Mouse (Mus musculus): Measurements from ENCODE around the gene Sipa1l1.
A peak's percentile ranks its signal among the peaks of the same experiment; 100 is the strongest.

Gene Sipa1l1

DNA sequence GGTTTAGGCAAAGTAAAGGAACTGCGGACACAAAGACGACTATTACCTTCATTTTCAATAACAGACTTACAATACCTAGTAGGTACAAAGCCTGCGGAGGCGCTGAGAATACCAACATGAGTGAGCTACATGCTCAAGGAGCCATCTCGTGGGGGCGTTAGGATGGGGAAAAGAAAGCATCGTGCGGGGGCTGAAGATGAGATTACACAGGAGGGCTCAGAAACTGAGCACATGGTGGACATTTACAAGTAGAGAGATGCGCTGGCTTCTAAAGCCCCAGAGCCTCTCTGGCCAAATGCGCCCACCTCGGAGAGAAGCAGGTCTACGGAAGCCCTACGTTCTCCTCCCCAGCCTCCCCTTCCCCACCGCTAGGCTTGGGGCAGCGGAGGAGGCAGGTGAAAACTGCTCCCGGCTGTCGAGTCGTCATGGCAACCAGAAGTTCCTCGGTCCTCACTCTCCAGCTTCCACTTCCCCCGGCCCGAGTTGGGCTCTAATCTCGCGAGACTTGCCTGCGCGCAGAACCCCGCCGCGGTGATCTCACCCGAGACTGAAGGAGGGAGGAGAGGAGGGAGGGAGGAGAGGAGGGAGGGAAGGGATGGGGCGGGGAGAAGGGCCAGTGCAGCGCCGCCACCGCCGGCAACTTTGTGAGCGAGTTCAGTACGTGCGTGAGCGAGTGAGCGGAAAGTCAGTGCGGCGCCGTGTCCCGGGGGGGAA, at the start of gene Sipa1l1:
Gene Sipa1l1, plus strand, starts transcription at position 501 of the 714 bp plus-strand sequence.
- DNase-seq (ENCODE audit: extremely low spot score) = peak; percentile 97

DNA sequence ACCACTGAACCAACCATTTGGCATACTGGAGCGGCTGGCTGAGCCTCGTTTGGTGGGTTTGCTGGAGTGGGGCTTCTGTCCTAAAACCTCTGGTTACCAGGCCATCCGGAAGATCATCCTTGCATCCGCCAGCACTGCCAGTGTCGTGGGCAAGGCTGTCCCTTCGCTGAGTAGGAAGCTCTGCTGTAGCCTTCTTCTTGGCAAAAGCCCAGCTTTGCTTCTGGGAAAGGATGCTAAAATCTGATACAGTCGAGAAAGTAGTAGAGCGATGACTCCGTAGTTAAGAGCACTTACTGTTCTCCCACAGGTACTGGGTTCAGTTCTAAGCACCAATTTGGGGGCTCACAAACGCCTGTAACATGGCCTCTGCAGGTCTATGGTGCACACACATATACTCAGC, 47.2 kb upstream of the Sipa1l1 start:
- DNase-seq (ENCODE audit: extremely low spot score) = no peak

DNA sequence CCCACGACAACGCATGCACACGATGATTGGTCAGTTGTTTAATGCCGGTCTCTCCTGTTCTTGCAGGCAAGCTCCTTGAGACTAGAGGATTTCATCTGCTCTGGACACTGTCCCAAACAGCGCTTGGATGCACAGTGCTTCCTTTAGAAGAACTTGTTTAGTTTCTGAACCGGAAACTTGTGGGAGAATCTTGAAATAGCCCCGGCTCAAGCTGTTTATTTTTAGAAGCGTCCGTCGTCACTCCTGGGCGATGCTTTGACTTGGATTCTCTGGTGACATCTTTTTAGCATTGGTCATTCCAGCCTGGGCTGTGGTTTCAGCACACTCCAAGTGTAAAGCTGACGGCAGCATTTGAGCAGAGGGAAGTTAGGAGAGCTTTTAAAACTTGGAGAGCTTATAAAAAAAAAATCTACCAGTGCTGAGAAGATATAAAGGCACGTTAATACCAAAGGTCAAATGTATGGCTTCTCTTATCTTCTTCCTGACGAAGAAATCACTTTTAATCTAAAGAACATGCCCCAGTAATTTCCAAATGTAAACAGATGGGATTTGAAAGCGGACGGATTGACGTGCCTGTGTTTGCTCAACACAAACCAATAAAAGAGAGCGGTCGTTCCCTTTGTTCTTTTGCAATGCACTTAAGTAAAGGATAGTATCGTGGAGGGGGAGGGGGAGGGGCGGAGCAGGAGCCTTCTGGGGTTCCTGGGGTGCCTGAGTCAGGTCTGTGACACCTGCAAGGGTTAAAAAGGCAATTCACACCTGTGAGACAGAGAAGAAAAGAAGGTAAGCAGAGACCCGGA, 46.5 kb upstream of the Sipa1l1 start:
- DNase-seq (ENCODE audit: extremely low spot score) = peak; percentile 33

DNA sequence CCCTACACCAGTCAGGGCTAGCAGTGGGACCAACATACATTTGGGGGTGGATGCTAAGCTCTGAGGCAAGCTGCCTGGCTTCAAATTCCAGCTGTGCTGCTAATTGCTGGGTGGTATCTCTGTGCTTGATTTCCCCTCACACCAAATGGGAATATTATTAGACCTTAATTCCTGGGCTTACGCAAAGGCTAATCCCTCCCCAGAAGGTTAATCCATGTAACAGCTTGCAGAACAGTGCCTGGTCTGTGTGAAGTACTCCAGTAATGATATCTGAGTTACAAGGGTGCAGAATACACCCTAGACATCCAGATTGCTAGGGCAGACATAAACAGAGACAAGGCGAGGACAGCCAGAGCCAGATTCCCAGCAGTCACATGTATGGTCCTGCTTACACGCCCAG, 42.3 kb upstream of the Sipa1l1 start:
- no peak for DNase-seq (ENCODE audit: extremely low spot score)

DNA sequence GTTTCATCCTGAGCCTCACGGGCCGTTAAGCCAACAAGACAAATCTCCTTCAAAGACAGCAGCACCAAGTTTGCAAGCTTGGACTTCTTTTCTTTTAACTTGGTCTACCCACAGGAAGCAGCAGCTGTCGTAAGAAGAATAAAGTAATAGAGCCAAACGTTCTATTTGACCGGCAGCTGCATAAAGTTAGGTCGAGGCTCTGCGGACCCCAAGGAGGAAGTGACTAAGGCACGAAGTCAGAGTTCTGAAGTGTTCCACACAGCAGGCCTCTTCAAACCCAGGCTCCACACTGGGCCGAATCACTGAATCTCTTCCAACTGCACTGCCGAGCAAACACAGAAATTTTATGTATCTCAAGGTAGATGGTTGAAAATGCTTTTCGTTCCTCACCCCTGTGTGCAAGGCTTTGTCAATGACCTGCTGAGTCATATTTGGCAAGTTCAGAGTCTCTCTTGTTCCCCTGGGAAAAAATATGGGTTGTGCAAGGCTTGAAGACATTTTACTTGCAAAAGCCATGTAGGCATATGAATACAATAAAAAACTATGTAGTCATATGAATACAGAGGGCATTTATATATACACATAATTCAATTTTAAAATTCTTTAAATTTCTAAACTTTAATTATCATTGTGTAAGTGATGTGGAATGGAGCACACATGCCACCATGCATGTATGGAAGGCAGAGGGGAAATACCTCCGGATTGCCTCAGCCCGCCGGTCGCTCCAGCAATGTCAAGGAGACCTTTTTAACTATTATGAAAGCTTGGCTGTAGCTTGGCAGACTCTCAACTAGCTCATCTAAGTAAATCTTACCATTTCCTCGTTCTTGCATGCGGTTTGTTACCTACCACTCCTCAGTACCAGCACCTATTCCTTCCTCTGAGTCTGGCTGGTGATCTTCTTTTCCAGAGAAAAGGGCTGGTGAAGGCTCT, 29.6 kb upstream of the Sipa1l1 start:
- DNase-seq (ENCODE audit: extremely low spot score) = no peak

DNA sequence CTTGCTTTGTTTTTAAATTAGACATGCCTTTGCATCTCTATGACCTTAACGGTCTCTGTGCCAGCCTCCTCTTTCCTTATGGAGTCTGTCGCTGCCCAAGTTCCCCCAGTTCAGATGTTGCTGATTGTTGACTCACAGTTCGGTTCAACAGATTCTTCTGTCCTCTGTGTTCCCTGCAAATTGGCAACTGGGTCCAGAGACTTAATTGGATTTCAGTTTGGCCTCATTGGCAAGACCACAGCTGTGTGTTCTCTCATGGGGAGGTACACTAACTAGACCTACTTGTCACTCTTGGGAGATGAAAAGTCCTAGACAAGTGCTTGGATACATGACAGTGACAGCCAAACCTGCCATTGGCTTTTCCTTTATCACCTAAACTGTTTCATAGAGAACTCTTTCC, 25.7 kb upstream of the Sipa1l1 start:
- no peak for DNase-seq (ENCODE audit: extremely low spot score)

DNA sequence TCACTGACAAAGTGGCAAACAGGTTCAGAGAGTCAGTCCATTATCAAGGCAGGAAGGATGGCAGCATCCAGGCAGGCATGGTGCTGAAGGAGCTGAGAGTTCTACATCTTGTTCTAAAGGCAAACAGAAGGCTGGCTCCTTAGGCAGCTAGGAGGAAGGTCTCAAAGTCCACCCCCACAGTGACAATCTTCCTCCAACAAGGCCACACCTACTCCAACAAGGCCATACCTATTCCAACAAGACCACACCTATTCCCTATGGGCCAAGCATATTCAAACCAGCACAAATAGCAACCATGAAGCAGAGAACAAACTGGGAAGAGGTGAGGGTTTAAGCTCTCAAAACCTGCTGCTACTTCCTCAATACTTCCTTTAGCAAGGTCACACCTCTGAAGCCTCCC, 23.9 kb upstream of the Sipa1l1 start:
- no peak for DNase-seq (ENCODE audit: extremely low spot score)

DNA sequence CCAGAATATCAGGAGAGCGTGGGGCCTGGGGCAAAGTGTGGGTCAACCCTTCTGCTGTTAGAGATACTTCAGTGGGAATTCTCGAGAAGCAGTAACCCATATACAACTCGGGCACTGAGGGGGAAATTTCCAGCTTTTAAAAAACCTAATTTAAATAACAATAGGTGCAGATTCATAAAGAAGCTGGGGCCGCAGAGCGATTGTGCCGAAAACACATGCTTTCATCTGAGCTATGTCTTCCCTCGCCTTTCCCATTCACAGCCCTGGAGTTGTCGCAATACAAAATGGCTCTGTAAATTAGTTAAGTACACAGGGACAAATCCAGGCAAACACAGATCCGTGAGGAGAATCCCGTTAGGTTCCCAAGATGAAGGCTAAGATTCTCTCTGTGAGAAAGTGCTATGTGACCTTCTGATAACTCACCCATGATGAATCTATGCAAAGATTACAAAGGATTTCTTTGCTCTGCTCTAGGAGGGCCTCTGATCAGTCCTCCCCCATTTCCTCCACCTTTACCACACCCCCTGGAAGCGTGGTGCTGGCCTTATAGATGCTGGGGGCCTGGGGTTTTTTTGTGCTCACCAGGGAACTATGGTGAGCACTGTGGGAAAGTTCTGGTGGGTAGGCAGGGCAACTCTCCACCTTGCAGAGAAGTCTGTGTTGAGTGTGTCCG, 22.0 kb upstream of the Sipa1l1 start:
- DNase-seq (ENCODE audit: extremely low spot score) = no peak

DNA sequence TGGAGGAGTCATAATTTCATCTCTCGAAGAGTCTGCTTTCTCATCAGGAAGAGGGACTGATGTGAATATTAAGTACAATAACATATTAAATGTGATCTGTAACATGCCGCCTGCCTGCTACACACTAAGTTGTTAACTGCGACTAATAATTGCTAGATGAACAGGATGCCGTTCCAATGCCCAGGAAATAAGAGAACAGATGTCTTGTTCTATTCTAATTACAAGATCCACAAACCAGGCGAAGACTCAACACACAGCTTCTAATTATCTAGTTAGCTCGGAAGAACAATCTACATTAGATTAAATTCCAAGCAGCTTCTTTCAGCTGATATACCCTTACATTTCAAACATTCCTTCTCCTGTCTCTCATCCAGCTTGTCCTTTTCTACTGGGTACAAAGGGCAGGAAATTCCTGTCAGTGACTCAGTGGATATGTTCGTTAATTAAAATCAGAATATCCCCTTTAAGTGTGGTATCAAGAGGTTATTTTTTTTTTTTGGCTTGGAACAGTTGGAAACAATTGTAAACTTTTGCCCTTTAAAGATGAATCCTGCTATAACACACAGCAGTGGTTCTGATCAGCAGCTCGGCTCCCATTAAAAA, 20.7 kb upstream of the Sipa1l1 start:
- no peak for DNase-seq (ENCODE audit: extremely low spot score)

DNA sequence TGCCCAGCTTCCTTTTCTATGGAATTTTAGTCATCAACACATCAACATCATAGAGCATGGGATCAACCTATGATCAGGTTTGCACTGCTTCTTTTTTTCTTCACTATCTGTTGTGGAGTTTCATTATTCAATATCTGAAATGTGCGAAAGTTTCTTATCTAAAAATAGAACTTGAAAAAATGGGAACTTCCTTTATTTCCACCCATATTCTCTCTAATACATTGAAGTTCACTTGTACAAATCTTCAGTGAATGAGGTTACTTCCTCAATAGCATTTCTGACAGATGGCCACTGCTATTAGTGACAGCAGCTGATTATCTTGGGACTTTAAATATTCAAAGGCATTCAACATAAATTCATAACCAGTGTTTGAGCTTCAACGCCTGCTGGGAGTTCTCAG, 18.1 kb upstream of the Sipa1l1 start:
- no peak for DNase-seq (ENCODE audit: extremely low spot score)

DNA sequence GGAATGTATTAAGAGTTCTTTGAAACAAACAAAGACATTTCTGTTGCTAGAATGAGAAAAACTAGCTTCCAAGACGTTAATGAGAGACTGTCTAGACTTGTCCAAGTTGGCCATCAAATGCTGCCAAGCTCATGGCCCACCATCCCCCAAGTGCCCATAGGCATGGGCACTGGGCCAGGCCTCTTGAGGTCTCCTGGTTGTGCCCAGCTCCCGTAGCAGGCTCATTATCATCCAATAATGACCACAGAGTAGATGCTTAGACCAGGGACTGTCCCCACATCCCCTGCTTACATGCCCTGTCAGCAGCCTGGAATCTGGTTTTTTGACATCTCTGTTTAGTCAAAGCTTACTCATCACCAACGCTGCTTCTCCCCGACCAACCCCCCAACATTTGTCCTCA, 14.6 kb upstream of the Sipa1l1 start:
- DNase-seq (ENCODE audit: extremely low spot score) = no peak

DNA sequence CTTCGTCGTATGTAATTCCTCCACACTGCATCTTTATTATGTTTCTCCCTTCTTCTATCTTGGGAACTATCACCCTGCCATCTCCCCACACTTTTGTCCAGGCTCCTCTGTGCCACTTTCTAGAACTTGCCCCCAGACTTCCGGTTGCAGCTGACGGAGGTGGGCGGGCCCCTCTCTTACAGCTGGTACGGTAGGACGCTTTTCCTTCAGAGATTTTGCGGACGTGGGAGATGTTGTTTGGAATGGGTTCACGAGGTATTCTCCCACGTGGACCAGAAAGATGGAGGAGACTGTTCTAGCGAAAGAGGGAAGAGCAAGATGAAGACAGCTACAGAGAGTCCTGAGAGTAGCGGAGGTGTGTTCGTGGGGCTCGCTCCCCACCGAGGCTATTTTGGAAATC, 10.6 kb upstream of the Sipa1l1 start:
- DNase-seq (ENCODE audit: extremely low spot score) = no peak

DNA sequence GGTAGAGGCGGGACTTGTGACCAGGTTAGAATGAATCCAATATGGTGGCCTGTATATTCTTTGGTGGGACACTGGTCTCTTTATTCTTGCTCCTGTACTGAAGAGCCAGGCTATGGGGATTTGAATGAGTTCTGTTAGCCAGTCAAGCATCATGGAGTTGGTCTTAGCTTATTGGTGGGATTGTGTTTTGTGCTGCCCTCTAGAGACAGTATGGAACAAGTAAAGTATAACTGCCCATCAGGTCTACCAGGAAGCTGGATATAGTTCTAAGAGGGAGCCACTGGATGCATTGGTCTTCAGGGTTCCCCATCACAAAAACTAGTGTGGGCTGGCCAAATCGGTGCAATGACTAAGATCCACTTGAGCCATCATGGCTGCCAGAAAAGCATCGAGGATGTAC, 9.7 kb upstream of the Sipa1l1 start:
- DNase-seq (ENCODE audit: extremely low spot score) = no peak

DNA sequence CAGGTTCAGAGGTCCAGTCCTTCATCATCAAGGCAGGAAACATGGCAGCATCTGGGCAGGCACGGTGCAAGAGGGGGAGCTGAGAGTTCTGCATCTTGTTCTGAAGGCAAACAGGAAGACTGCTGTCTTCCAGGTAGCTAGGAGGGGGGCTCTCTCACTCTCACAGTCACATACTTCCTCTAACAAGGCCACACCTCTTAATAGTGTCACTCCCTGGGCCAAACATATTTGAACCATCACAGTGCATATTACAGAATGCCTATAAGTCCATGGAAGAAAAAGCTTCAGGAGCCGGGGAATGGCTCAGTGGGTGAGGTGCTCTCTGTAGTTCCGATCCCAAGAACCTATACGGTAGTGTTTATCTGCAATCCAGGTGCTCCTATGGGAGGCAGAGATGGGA, 3.5 kb upstream of the Sipa1l1 start:
- no peak for DNase-seq (ENCODE audit: extremely low spot score)

DNA sequence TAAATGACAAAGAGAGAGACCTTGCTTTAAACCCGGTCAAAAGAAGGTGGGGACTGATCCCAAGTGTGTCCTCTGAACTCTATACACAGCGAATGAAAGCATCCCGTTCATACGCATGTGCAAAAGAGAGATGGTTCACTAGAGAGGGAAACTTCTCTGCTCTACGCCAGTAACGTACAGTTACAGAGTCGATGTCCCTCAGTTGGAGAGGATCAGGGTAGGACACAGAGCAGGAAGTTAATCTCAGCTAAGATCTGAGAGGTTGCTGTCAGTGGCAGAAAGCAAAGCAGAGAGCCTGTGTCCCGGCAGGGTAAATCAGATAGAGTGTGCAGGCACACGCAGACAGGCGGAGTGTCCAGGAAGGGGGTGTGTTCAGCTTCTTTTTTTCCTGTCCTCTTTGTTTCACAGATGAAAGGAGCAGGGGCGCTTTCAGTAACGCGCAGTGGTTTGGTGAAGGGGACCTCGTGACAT, 3.0 kb upstream of the Sipa1l1 start:
- DNase-seq (ENCODE audit: extremely low spot score) = peak; percentile 37

DNA sequence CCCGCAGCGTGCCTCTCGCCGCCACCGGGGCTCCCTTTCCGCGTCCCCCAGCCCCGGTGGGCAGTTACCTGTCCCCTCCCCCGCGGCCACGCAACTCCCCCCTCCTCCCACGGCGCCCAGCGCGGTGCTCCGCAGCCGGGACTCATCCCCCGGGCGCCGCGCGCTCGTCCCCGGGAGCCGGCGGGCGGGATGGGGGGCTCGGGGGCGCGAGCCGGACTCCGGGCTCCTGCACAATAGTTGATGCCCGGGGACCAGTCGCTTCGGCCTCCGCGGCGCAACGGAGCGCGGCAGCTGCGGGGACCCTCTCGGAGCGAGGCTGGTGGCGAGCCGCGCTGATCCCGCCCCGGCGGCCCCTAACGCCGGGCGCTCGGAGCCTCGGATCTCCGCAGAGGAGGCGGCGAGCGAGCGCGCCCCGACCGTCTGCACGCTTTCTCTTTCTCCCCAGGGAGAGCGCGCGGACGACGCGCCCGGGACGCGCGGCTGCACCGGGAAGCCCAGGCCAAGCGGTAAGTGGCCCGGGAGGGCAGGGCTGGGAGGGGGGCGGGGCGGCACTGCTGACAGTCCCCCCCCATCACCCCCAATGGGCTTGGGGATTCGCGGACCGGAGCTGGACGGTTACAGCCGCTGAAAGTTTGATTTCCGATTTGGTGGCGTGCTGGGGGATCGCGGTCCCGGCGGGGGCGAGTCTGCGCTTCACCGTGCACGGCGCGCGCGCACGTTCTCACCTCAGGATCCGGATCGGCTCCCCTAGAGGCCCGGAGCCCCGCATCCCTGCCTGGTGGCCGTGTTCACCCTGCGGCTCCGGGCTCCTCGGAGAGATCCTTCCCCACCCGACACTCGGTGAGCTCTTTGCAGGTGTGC, 681 bp downstream of the Sipa1l1 start:
- peak; percentile 80 for DNase-seq (ENCODE audit: extremely low spot score)

DNA sequence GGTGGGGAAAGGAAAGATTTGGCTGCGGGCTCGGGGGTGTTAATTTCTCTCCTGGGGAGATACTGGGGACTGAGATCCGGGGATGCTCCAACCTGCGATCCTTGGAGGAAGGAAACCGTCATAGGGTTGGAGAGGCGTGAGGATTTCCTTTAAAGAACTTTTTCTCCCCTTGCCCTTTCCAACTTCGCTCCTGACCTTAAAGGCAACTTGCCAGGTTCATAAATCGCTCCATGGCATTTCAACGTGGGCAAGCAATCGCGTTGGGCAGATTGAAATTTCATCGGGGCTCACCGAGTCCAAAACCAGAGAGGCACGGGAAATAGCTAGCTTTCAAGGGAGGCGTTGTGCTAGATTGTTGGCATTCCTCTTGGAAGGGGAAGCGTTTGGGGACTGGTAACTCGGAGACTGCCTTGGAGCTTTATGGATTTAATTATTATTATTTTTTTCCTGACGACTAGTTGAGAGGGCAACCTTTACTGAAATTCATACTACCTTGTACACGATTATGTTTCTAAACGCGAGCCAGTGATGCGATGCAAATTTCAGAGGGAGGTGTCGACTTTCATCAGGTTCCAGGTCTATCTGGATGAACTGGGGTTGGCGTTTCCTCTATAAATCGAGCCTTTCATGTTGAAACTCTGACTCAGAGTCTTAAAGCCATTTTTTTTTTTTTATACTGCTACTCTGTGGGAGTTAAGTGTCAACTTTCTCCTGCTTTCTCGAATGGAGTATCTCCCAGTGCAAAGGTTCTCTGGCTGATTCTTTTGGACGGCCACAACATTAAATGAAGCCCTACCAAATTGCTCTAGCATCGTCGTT, 1.6 kb downstream of the Sipa1l1 start:
- no peak for DNase-seq (ENCODE audit: extremely low spot score)

DNA sequence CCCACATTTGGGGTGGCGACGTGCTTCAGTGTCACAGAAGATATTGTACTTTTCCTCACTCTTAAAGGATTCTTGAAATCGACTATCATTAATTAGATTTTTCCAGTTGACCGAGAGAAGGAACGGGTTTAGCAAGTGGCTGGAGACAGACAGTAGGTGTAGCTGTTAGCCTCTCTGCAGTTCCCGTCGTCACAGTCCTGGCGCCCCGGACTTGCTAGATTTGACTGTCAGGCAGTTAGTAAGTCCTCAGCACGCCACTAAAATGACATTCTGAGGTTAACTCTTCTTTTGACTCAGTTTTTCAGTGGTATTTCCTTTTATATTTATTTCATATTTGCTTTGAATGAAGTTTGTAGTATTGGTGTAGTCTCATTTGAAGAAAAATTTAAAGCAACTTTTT, 2.5 kb downstream of the Sipa1l1 start:
- DNase-seq (ENCODE audit: extremely low spot score) = peak; percentile 35

DNA sequence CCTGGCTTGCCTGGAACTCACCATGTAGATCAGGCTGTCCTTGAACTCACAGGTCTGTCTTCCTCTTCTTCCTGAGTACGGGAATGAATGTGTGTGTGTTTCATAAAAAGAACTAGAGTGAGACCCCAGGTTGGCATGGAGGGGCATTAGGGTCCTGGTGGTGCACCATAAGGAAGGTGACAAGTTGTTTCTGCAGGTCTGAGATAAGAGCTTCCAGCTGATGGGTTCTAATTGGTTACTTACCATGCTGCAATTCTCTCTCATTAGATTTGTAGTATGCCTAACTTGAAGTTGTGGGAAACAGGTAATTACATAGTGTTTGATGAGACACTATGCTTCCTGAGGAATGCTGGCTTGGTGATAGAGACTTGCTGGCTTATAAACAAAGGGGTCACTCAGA, 4.5 kb downstream of the Sipa1l1 start:
- DNase-seq (ENCODE audit: extremely low spot score) = no peak
